Mouse (Mus musculus) embryo, embryonic 10.5 days (tissue): ENCODE measurements around the gene Usb1.
"Not testable (repeated sequence)": the region's sequence is repeated elsewhere in the genome, so short reads cannot be mapped to it uniquely, and the experiment has no call there.

ENCODE experiments used
- DNase-seq: peaks from one replicate; pipeline ENCODE4 v3.0.0-alpha.2; 2015; ENCODE audit warnings: low spot score

Gene Usb1

GRCm38 (mm10) chr8:95375374-95375930, 43.4 kb downstream of the Usb1 start:
- DNase-seq, result no peak

DNA sequence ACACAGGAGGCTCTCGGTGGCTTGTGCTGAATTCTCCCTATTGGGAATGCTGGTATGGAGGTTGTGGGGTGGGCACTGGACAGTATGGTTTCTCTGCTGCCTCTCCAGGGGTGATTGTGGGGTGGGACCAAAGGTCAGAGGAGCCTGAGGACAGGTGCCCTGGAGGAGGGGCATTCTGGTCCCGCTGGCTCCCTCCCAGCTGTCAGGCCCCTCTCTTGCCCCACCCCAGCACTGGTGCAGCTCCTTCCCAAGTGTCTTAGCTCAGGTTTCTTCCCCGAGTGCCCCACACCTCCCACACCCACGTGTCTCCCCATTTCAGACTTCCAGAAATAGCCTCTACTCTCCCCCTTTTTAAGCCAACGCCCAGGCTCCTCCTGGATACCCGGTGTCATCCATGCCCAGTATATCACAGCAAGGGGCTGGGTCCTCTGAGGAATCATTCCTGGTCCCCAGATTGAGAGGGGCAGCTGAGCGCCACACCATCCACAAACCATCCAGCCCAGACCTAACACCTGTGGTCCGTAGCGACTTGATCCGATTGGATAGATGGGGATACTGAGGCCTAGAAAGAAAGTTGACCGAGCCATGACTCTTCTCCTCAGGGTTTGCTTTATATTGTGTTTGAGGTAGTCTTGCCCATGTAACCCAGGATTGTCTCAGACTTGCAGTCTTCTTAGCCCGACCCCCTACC, 44.4 kb downstream of the Usb1 start:
- DNase-seq, result no peak

GRCm38 (mm10) chr8:95377101-95377500, 45.0 kb downstream of the Usb1 start:
- no peak for DNase-seq

DNA sequence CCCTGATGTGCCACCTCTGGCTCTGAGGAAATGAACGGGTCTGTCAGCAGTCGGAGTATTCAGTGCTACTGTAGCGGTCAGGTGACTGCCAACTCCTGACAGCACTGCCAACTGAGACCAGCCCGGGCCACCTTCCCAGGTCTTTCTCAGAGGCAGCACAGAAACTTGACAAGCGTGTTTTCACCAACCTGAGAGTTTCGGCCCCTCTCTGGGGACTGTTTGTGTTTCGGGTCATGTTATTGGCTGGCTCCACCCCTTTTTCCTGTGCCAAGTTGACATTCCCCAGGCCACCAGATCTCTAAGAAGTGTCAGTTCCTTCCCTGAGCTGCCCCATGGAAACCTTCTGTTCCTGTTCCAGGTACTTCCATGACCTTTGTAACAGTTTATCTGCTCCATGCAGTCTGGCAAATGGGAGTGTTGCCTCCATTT, 45.8 kb downstream of the Usb1 start:
- DNase-seq, result peak; percentile 29

GRCm38 (mm10) chr8:95378928-95379327, 46.8 kb downstream of the Usb1 start:
- not testable (repeated sequence) for DNase-seq

DNA sequence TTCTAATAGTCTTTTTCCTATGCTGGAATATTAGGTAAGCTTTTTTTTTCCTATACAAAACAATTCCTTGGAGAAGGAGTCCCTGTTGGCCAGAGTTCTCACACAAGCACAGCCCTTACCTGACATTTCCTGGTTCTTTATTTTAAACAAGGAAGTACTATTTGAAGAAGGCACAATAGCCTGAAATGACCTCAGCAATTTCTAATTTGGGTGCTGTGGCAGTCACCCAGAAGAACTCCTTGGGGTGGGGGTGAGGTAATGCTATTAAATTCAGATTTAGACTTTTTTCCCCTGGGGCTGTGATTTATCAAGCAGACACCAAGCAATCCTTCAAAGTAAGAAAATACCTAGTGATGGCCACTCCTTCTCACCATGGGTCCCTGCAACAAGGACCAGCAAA, 48.9 kb downstream of the Usb1 start:
- DNase-seq, result no peak

GRCm38 (mm10) chr8:95381595-95381994, 49.5 kb downstream of the Usb1 start:
- no peak for DNase-seq

GRCm38 (mm10) chr8:95384501-95384900, 52.4 kb downstream of the Usb1 start:
- no peak for DNase-seq

DNA sequence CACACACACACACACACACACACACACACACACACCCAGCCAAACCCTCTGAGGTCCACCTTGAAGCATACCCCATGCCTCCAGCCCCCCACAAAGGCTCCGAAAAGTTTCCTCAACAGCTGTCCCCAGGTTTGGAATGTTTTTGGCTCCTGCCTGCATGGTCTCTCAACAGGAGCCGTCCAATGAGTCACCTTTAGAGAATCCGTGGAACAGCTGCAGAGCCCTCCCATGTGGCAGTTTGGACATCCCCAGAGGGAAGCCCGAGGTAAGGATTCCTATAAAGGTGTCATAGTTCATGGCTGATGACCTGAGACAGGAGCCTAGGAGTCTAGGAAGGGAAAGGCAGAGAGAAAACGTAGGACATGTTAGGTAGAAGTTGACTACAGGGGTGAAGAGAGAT, 54.0 kb downstream of the Usb1 start:
- DNase-seq, result no peak

DNA sequence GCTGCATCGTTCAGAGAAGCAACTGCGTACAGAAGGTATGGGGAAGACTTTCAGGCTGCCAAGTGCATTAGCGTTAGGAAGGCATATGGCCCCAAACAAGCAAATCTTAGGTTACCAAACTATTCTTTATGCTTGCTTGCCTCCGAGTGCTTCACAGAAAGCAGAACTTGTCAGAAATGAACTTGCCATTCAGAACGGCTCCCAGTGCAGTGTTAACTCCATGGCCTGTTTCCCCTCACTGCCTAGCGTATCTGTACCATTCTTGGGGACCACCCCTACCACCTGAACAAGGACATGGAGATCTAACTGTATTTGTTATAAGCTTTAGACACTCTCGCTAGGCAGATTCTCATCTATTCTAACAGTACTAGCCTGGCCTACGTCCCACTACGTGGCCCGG, 55.1 kb downstream of the Usb1 start:
- DNase-seq, result no peak

DNA sequence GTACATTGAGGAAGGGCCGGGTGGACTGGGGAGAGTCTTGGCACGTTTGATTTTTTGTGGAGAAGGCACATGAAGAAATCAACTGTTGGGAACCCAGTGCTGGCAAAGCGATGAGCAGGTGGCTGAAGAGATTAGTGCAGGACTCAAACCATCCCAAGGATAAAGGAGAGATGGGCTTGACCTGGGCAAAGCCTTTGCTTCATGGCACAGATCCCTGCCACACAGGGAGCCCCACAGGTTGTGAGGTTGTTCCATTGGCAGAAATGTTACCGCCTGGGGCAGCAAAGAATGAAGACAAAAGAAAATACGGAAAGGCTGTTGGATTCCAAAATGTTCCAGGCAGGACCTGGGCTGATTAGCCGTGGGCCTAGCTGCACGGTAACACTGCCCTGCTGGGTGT, 55.9 kb downstream of the Usb1 start:
- DNase-seq, result no peak

- DNase-seq, result no peak
These were observed 58.2 kb downstream of the Usb1 start for GRCm38 (mm10) chr8:95390312-95390711.

DNA sequence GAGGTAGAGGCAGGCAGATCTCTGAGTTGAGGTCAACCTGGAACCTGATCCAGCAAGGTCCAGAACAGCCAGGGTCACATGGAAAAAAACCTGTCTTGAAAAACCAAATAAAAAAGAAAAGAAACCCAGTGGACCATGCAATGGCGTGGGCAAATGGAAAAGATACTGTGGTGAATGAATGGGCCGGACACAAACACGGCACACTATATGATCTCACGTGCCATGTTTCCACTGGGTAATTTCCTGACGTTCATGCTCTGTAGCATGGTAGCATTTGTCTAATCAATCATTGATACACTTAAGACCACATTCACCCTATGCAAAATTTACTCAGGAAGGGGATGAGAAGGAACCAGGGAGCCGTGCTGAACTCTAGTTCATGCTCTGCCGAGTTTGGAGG, 59.0 kb downstream of the Usb1 start:
- no peak for DNase-seq

DNA sequence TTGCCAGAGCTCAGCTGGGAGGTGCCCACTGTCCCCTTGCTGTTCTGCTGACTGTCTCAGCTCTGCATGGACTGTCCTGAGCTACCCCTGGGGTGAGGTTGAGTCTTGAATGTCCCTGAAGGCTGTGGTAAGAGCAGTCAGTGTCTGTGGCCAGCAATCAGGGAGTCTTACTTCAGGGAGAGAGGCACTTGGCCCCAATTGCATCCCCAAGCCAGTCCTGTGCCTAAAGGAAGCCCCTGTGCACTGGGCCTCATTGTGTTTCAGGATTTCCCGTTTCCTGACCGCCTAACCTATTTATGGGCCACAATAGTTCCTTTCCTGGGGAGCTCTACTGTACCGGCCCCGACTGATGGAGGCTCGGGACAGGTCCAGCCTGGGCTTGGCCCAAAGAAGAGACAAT, 60.5 kb downstream of the Usb1 start:
- no peak for DNase-seq

GRCm38 (mm10) chr8:95395186-95395918, 63.3 kb downstream of the Usb1 start:
- no peak for DNase-seq

GRCm38 (mm10) chr8:95396752-95397151, 64.7 kb downstream of the Usb1 start:
- peak; percentile 34 for DNase-seq
